Mouse (Mus musculus) embryo, embryonic 9.5 days (tissue): ENCODE data around the gene Rab25.

ENCODE experiments used
- DNase-seq: peaks from one replicate; pipeline ENCODE4 v3.0.0-alpha.2; 2017; ENCODE audit errors: extremely low spot score

Gene Rab25

DNA sequence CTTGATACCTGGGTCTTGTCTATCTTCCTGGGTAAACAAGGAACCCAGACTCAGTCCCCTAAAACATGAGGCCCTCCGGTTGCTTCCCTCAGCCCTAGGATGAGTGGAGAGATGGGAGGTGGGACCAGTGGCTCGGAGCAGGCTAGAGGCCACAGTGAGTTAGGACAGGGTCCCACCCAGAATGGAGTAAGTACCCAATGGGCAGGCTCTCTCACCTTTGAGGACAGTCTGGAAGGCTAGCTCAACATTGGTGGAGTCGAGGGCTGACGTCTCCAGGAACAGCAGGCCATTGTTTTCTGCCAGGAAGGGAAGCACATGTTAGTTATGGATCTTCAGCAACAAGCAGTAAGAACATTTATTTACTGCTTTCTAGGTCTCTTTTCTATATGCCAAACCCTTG lies 5.6 kb downstream of the Rab25 start:
- no peak for DNase-seq

DNA sequence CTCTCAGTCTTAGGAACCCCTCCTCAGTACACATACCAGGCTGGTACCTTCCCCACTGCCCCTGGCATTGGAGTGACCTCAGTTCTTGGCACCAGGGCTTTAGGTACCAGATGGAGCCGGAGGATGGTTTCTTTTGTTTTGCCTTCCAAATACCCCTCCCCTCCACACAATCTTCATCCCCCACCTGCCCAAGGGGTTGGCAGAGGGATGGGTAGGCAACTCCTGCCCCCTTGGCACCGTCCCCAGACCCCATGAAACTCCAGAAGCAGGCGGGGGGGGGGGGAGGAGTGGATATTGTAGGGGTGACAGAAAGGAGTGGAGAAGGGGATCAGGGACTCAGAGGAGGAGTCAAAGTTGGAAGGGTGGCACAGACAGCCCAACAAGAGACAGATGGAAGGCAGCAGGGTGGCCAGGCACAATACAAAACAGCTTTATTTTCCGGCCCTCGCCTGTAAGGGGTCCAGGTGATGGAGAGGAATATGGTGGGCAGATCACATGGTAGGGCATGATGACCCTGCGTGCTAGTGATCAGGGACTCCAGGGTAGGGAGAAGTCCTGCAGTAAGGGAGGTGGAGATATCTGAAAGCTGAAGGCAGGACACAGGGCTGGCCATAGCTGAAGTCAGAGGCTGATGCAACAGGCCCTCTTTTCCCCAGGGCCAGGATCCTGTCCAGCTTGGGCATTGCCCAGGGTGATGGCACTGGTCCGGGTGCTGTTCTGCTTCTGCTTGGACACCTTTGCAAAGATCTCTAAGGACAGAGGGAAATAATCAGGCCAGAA lies 6.3 kb downstream of the Rab25 start:
- no peak for DNase-seq

DNA sequence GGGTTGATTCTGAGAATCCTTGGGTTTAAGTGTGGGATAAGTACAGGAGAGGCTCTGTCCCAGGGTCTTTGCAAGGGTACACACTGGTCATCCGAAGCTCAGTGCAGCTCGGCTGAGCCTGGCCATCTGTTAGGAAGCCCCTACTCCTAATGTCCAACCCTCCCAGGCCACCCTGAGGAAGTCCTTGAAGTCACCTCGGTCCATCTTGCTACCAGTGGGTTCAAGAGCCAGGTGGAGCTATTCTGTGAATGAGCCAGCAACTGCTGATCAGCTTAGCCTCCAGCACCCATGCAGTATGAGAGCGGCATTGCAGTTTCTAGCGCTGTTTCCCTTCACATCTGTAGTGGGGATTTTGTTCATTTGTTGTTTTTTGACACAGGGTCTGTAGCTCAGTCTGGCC lies 8.0 kb downstream of the Rab25 start:
- no peak for DNase-seq

DNA sequence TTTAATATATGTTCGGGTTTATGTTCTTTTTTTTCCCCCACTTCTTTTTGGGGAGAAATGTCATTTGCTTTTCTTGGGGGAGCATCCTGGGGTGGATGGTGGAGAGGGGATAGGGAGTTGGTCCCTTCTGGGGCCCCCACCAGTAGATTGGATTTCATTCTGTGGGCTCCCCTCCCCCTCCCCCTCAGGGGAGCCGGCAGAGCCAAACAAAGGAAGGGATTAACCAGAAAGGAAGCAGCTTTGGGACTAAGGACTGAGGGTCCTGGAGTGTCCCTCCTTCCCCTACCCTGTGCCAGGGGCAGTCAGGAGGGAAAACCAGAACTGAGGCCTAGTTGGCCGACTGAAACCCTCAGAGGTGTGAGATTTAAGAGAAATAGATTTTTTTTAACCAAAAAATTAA lies 8.7 kb downstream of the Rab25 start:
- peak; percentile 54 for DNase-seq

DNA sequence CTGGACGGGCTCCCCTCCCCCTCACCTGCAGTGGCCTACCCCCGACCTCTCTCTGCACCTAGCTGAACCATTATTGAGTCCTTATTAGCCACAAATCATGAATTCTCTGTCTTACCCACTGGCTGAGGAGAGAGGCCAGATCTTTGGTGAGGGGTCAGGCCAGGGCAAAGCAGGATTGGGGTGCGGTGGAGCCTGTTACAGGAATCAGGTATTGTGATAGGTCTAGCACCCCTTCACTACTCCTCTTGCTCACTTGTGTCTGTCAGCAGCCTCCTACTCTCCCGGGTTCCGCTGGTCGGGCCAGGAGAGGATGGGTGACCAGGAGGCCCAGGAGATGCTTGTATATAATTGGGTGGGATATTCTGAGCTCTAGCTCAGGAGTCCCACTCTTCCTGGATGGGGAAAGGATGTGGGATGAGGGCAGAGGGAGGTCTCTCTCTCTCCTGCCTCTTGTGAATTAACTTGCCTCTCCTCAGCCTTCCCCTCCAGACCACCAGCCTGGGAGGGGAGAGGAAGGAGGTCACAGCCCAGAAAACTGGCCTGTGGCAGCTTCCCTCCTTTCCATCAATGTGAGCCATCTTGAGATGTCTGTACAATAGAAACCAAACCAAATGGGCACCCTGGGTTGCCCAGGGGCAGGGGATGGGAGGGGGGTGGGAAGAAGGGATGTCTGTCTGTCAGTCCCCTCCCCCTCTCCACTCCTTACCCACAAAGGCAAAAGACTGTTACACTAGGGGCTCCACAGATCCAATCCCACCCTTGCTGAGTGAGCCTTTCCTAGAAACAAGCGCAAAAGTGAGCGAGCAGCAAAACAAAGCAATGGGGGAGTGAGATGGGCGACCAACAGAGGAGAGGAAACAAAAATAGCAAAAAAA lies 9.6 kb downstream of the Rab25 start:
- DNase-seq: peak; percentile 48

DNA sequence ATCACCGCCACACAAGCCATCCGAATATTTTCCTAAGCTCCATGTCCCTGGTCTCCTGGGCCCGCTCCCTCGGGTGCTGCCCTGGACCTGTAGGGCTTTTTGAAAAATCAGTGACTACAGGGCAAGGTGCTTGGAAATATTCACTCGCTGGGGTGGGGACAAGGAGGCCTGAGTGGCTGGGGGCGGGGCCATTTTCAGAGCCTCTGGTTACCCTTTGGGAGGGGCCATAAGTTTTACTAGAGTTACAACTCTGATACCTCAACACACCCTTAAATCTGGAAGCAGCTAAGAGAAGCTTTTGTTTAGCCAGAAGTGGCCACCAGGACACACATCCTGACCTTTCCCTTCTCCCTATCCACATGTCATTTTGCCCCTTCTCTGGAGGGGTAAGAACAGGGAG lies 11.0 kb downstream of the Rab25 start:
- DNase-seq: no peak

DNA sequence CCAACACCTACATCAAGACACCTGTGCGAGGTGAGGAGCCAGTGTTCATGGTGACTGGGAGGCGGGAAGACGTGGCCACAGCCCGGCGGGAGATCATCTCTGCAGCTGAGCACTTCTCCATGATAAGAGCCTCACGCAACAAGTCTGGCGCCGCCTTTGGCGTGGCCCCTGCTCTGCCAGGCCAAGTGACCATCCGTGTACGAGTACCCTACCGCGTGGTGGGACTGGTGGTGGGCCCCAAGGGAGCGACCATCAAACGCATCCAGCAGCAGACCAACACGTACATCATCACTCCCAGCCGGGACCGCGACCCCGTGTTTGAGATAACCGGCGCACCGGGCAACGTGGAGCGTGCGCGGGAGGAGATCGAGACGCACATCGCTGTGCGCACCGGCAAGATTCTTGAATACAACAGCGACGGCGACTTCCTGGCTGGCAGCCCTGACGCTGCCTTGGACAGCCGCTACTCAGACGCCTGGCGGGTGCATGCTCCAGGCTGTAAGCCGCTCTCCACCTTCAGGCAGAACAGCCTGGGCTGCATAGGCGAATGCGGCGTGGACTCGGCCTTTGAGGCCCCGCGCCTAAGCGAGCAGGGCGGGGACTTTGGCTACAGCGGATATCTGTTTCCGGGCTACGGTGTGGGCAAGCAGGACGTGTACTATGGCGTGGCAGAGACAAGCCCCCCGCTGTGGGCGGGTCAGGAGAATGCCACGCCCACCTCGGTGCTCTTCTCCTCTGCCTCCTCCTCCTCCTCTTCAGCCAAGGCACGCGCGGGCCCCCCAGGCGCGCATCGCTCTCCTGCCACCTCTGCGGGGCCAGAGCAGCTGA lies 11.8 kb downstream of the Rab25 start:
- peak; percentile 79 for DNase-seq

DNA sequence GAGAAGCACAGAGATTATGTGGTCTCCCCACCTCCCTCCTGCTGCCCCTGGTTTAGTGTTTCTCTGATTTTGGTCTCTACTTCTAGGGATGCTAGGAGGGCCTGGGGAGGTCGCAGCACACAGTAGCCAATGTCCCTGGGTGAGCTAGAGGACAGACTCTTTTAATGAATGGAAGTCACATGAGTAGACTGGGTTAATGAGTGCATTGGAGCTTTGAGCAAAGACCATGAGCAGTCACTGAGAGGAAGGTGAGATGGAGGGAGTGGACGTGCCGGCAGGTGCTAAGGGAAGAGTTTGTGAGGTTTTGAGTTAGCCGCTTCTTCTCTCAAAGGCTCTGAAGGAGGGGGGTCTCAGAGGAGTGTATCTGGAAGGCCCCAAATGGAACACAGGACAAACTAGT lies 12.6 kb downstream of the Rab25 start:
- DNase-seq: no peak

DNA sequence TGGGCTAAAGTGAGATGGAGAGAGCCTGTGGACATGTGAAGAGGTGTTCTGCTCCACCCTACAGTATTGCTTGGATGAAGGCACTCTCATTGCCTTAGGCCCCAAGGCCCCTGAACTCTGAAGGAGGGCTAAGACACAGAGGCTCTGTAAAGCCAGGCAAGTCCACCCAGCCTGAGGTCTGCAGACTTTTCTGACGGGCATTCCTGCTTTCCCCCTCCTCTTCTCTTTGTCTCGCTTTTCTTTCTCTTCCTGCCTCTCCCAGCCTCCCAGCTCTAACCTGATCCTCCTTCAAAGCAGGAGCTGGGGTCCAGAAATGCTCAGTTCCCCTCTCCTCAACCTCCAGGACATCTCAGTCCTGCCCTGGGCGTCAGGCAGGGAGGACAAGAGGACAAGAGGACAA lies 13.1 kb downstream of the Rab25 start:
- no peak for DNase-seq

DNA sequence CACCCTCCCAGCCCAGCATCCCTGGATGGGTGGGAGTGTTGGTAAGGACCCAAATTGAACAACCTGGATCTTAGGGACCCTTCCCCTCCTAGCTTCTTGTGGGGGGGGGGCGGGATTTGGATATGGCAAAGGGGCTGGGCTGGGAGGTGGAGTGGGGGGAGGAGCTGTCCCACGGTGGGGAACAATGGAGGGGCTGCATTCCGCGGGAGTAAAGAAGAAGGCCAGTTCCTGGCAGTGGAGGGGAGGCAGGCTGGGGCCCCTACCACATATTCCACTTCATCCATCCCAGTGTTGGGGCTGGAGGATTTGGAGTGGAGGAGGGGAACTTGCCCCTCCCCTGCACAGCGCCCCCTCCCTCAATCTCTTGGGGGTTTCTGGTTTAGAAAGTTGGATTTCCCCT lies 14.4 kb downstream of the Rab25 start:
- DNase-seq: no peak

DNA sequence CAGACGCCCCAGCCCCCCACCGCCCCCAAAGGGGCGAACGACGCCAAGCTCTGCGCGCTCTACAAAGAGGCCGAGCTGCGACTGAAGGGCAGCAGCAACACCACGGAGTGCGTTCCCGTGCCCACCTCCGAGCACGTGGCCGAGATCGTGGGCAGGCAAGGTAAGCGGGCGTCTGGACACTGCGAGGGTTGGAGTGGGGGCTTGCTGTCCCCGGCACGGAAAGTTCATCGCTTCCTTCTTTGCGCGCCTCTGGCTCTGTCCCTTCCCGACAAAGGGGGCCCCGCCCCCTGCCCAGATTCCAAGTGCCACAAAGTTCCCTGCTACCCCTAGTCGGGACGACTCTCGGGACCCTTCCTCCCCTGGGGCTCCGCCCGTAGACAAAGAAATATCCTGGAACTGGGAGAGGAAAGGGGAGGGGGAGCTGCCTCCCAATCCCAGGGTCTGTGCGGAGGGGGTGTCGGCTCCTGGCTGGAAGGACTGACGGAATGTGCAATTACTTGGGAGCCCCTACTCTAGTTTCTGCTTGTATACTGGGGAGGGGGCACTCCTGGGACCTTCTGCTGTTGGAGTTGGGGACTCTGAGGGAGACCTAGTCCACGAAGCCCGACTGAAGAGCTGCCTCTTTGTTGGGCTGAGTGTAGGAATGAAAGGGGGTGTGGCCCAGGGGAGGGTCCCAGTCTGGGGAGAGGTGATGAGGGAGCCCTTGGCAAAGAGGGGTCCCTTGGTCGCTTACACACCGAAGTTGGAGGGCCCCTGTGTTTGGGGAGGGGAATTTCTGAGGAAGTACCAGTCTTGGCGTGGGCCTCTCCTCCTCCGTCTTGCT lies 15.2 kb downstream of the Rab25 start:
- peak; percentile 81 for DNase-seq

DNA sequence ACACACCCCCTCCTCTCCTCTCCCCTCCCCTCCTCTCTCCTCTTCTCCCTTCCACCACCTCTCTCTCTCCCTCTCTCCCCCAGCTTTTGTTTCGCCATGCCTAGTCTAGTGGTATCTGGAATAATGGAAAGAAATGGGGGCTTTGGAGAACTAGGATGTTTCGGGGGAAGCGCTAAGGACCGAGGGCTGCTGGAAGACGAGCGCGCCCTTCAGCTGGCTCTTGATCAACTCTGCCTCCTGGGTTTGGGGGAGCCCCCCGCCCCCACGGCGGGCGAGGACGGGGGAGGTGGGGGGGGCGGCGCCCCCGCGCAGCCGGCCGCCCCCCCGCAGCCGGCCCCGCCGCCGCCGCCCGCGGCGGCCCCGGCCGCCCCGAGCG lies 15.8 kb downstream of the Rab25 start, which contains the start of gene Mex3a:
Gene Mex3a, plus strand, starts transcription at position 97 of the 376 bp plus-strand sequence.
- DNase-seq: no peak

DNA sequence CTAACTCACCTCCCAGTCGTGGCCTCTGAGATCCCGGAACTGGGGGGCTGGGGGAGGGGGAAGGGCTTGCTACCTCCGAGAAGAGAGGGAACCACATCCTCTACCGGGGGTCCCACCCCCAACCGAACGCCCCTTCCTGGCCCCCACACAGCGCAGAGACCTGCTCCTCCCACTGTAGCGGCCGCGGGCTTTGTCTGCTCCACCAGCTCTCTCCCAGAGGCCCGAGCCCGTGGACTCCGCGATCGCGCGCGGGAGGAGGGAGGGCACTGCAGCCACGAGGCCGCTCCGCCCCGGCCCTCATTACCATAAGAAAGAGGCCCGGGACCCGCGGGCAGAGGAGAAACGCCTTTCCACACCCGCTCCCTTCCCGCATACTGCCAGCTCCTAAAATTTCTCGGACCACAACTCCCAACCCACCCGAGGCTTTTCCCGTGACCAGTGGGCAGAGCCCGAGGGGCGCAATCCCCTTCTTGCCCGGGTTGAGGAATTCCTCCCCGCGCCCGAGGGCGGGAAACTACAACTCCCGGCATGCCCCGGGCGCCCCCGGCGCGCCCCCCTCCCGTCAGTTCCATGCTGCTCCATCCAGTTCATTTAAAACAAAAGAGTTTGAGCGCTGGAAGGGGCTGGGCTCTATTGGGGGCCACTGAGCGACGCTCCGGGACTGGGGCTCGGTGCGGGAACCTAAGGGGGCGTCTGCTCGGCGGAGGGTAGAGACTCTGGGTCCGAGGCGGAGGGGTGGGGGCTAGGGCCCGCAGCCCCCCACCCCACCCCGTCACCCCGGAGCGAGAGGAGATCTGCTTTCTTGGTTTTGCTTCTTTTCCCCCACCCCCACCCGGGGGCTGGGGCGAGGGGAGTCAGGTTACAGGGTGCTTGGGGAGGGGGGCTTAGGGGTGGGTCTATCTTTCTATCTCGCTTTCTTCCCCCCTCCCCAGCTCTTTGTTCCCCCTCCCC lies 16.5 kb downstream of the Rab25 start:
- peak; percentile 96 for DNase-seq

DNA sequence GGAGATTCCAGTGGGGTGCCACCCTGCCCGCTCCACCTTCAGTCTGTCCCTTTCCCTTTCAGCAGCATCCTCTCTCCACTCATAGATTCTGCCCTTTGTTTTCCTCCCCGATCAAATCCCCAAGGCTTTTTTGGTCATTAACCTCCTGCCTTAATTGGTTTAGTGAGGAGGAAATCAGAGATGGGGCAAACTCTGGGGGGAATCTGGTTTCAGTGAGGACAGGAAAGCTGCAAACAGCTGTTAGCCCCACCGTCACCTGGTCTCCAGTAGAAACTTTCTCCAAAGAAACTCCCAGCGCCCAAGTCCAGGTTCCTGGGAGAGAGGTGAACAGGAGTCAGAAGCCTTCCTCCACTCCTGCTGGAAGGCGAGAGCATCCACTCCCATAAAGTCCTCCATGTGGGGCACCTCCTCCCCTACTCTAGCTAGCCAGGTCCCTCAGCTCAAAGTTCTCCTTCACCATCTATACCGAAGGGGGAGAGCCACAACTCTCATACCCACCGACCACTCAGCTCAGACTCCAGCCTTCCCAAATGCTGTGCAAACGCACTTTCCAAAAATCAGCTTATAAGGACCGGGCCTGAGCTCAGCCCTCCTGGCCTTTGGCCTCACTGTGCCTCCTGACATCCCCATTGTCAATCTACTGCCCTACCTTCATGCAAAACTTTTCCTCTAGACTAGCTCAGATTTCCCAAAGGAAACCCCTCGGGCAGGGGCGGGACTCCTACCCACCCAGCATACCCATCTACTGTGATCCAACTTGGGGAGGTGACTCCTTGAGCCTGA lies 17.8 kb downstream of the Rab25 start:
- DNase-seq: no peak

DNA sequence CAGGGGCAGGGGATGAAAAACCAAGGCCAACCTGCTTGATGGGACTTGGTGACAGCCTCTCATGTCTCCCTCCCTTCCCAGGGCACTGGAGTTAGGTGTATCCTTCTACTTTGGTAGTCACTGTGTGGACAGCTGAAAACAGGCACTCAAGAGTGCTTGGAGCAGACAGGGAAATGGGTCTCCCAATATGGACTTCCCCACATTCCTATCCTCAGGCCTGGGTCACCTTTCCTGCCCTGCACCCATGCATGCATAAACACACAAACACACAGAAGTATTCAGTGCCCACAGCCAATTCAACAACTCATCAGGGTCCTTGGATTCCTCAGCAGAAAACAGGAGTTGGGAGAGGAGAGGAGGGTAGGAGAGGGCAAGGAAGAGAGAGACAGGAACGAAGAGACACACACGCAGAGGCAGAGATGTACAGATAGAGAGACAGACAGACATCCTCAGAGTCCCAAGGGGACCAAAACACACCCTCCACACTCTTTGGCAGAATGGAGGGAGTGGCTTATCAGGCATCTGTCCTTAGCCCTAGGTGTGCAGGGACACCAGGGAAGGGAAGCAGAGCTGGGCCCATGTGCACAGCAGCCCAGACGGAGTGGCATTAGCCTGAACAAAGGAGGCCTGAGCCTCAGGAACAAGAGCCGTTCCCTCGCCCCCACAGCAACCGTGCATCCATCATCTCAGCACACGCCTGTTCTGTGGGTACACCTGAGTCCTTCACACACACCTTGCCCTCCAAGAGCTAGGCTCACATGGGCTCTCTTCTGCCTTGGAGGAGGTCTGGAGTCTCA lies 18.7 kb downstream of the Rab25 start:
- DNase-seq: no peak

DNA sequence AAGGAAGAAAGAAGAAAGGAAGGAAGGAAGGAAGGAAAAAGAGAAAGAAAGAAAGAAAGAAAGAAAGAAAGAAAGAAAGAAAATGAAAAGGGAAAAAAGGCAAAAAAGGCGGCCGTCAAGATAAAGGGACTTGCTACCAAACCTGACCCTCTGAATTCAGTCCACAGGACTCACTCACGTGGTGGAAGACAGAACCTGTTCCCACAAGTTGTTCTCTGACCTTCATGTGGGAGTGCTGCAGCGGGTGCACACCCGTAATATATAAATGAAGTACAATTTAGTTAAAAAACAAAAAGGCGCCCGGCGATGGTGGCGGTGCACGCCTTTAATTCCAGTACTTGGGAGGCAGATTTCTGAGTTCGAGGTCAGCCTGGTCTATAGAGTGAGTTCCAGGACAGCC lies 19.5 kb downstream of the Rab25 start:
- DNase-seq: no peak

DNA sequence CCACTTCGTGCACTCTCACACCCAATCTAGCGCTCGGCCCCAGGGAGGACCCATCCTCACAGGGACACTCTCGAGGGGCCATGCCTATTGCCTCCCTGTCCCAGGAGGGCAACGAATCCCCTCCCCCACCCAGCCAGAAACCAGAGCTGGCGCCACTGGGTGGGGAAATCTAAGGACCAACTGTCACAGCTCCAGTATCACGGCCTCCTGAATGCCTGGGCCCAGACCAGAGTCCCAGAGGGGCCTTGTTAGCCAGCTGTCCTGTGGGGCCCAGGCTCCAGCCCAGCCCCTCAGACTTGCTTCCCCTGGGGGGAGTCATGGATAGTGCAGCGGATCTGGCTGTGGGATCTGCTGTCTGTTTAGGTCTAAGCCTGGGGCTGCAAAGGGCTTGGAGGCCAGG lies 20.5 kb downstream of the Rab25 start:
- DNase-seq: no peak
